Mouse (Mus musculus): ENCODE results near the gene Cdk9.

DNA sequence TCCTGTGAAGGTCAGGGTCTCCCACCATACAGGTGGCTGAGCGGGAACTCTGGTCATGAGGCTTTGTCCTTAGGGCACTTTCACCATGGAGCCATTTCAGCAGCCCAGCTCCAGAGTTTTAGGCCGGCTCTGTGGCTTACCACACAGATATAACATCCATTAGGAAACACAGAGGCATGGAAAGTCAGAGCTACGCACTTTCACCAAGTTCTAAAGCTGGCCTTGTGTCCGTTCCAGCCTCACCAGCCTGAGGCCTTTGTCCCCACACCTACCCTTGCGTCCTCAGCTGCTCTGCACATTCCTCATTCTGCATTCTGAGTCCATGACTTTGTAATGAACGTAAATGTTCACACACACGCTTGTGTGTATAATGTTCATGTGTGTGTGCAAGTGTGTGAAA, 7.9 kb downstream of the Cdk9 start:
- TF ChIP-seq CTCF (IDR thresholded peaks at IDR 0.05; ENCODE audit: low read depth, low read length), result no peak
- no peak for TF ChIP-seq TAL1 (conservative IDR thresholded peaks at IDR 0.05; ENCODE audit: low read depth, low read length)
- TF ChIP-seq GATA1 (IDR thresholded peaks at IDR 0.05; ENCODE audit: borderline replicate concordance, low read length), result no peak
- TF ChIP-seq GATA2 (IDR thresholded peaks at IDR 0.05; ENCODE audit: borderline replicate concordance, low read depth, low read length), result no peak

Data from G1E (cell line).